Mouse (Mus musculus) liver, embryonic 13.5 days (tissue): Measurements from ENCODE around the gene Ptprc. TPM values are rescaled to one million over a fixed set of nuclear protein-coding genes. Genes with fewer than 3 reads are reported as not detected.

Source experiments
- ATAC-seq: fragments of 200-750 bp; cut with Nextera tagmentation; 2 replicates; pipeline ENCODE4 v1.8.0; 2017; ENCODE audit warnings: low read depth, mild to moderate bottlenecking, moderate number of reproducible peaks, moderate library complexity
- DNase-seq: peaks from one replicate; pipeline ENCODE4 v3.0.0; 2022
- H3K27ac ChIP-seq: fragments of 300-500 bp; sonication (generic); 2 replicates; pipeline ENCODE4 v1.5.1; 2015; ENCODE audit warnings: moderate library complexity, mild to moderate bottlenecking, inconsistent platforms
- H3K27me3 ChIP-seq: fragments of 300-500 bp; sonication (generic); 2 replicates; pipeline ENCODE4 v1.6.1; 2015; ENCODE audit warnings: mild to moderate bottlenecking, inconsistent platforms
- H3K36me3 ChIP-seq: fragments of 300-500 bp; sonication (generic); 2 replicates; pipeline ENCODE4 v1.6.1; 2015; ENCODE audit warnings: mild to moderate bottlenecking, inconsistent platforms
- H3K4me1 ChIP-seq: fragments of 300-500 bp; sonication (generic); replicated peaks from 2 replicates; pipeline ENCODE4 v1.6.1; 2015; ENCODE audit warnings: inconsistent platforms
- H3K4me2 ChIP-seq: fragments of 300-500 bp; sonication (generic); 2 replicates; pipeline ENCODE4 v1.6.1; 2015; ENCODE audit warnings: inconsistent platforms, mild to moderate bottlenecking, moderate library complexity
- H3K4me3 ChIP-seq: fragments of 300-500 bp; sonication (generic); replicated peaks from 2 replicates; pipeline ENCODE4 v1.5.1; 2015; ENCODE audit warnings: mild to moderate bottlenecking, inconsistent platforms
- H3K9ac ChIP-seq: fragments of 300-500 bp; sonication (generic); 2 replicates; pipeline ENCODE4 v1.6.1; 2015; ENCODE audit warnings: mild to moderate bottlenecking, inconsistent platforms
- H3K9me3 ChIP-seq: fragments of 300-500 bp; sonication (generic); replicated peaks from 2 replicates; pipeline ENCODE4 v1.6.1; 2016; ENCODE audit warnings: inconsistent platforms
- WGBS: fragments of 180-500 bp; shearing (Covaris S2); methylation state at CpG from one replicate; pipeline ENCODE4 v1.1.7; 2015; ENCODE audit not compliant: insufficient replicate concordance; 5-methylcytosine and 5-hydroxymethylcytosine counted together
- polyA plus RNA-seq: library from polyadenylated mRNA; unstranded; fragments of >200 nt; fragmentation: Nextera tagmentation; extraction: Ambion mirVana; gene quantifications from 2 replicates; pipeline ENCODE4 v1.2.1, GENCODE M21; 2015

Gene Ptprc
- polyA plus RNA-seq, 1 experiment from 2014 or later, result 5.6 TPM

GRCm38 (mm10) chr1:138039201-138039600, 136.3 kb downstream of the Ptprc start:
- H3K4me2 ChIP-seq, result no peak overlapping the region
- no peaks in the 10 kb centered on the region for H3K27me3 ChIP-seq
- H3K27ac ChIP-seq, result no peak overlapping the region
- H3K9ac ChIP-seq, result no peak overlapping the region
- H3K36me3 ChIP-seq, result no peaks in the 10 kb centered on the region
- WGBS, result 18% methylated on average over 1 of the region's 1 CpGs
- ATAC-seq, result no peak
- no peaks in the 10 kb centered on the region for H3K9me3 ChIP-seq
- DNase-seq, result no peak
- H3K4me1 ChIP-seq, result no peaks in the 10 kb centered on the region
- no peak overlapping the region for H3K4me3 ChIP-seq

GRCm38 (mm10) chr1:138037484-138037883, 138.0 kb downstream of the Ptprc start:
- Histone ChIP-seq H3K4me3 (no peak overlapping the region), H3K27ac (no peak overlapping the region), H3K9me3 (no peaks in the 10 kb centered on the region), H3K36me3 (no peaks in the 10 kb centered on the region), H3K4me1 (no peaks in the 10 kb centered on the region), H3K9ac (no peak overlapping the region), H3K27me3 (no peaks in the 10 kb centered on the region), H3K4me2 (no peak overlapping the region)
- DNase-seq, result no peak
- 59% methylated on average over 5 of the region's 5 CpGs for WGBS
- no peak for ATAC-seq

- no peak for DNase-seq
- Histone ChIP-seq H3K4me1 (no peaks in the 10 kb centered on the region), H3K4me2 (no peak overlapping the region), H3K36me3 (no peaks in the 10 kb centered on the region), H3K27me3 (no peaks in the 10 kb centered on the region), H3K4me3 (no peak overlapping the region), H3K9ac (no peak overlapping the region), H3K27ac (no peak overlapping the region), H3K9me3 (no peaks in the 10 kb centered on the region)
- WGBS, result 47% methylated on average over 4 of the region's 4 CpGs
- ATAC-seq, result no peak
Measured at GRCm38 (mm10) chr1:138029649-138030048, 145.9 kb downstream of the Ptprc start.

GRCm38 (mm10) chr1:138025298-138025697, 150.2 kb downstream of the Ptprc start:
- ATAC-seq (no peak), DNase-seq (no peak)
- Histone ChIP-seq H3K4me2 (no peak overlapping the region), H3K9me3 (no peaks in the 10 kb centered on the region), H3K4me3 (no peak overlapping the region), H3K36me3 (no peaks in the 10 kb centered on the region), H3K27ac (no peak overlapping the region), H3K4me1 (no peaks in the 10 kb centered on the region), H3K9ac (no peak overlapping the region), H3K27me3 (no peaks in the 10 kb centered on the region)
- WGBS, result 61% methylated on average over 1 of the region's 1 CpGs

- ATAC-seq (no peak), DNase-seq (no peak)
- Histone ChIP-seq H3K4me3 (no peak overlapping the region), H3K27ac (no peak overlapping the region), H3K4me2 (no peak overlapping the region), H3K36me3 (no peaks in the 10 kb centered on the region), H3K9me3 (no peaks in the 10 kb centered on the region), H3K27me3 (no peaks in the 10 kb centered on the region), H3K4me1 (no peaks in the 10 kb centered on the region), H3K9ac (no peak overlapping the region)
- WGBS, result 56% methylated on average over 4 of the region's 4 CpGs
Measured at GRCm38 (mm10) chr1:138023601-138024000, 151.9 kb downstream of the Ptprc start.

GRCm38 (mm10) chr1:138022918-138023295, 152.6 kb downstream of the Ptprc start:
- Histone ChIP-seq H3K4me3 (no peak overlapping the region), H3K36me3 (no peaks in the 10 kb centered on the region), H3K9ac (no peak overlapping the region), H3K27ac (no peak overlapping the region), H3K9me3 (no peaks in the 10 kb centered on the region), H3K4me2 (no peak overlapping the region), H3K27me3 (no peaks in the 10 kb centered on the region), H3K4me1 (no peaks in the 10 kb centered on the region)
- ATAC-seq (no peak), DNase-seq (no peak)
- 66% methylated on average over 3 of the region's 3 CpGs for WGBS

GRCm38 (mm10) chr1:138021962-138022917, 153.3 kb downstream of the Ptprc start:
- Histone ChIP-seq H3K4me3 (no peak overlapping the region), H3K36me3 (no peaks in the 10 kb centered on the region), H3K27me3 (no peaks in the 10 kb centered on the region), H3K4me2 (no peak overlapping the region), H3K9ac (no peak overlapping the region), H3K4me1 (no peaks in the 10 kb centered on the region), H3K27ac (no peak overlapping the region), H3K9me3 (no peaks in the 10 kb centered on the region)
- WGBS, result 63% methylated on average over 11 of the region's 11 CpGs
- no peak for DNase-seq
- no peak for ATAC-seq

Other genes with a start within 250 kb of the Ptprc start
- gene Atp6v1g3, start 98.0 kb upstream of the Ptprc start, polyA plus RNA-seq, result not detected in 2 replicates